Mouse (Mus musculus) intestine, embryonic 15.5 days (tissue): ENCODE results near the gene Dkc1. TPM values are rescaled to one million over a fixed set of nuclear protein-coding genes. Genes with fewer than 3 reads are reported as not detected.
A peak's percentile ranks its signal among the peaks of the same experiment; 100 is the strongest.
"Not testable (repeated sequence)": the region's sequence is repeated elsewhere in the genome, so short reads cannot be mapped to it uniquely, and the experiment has no call there.

Experiments used
- ATAC-seq: fragments of 200-750 bp; cut with Nextera tagmentation; 2 replicates; pipeline ENCODE4 v1.8.0; 2017; ENCODE audit warnings: moderate TSS enrichment, moderate library complexity
- H3K27ac ChIP-seq: fragments of 300-500 bp; sonication (generic); 2 replicates; pipeline ENCODE4 v1.5.1; 2015; ENCODE audit warnings: mild to moderate bottlenecking, inconsistent platforms
- H3K27me3 ChIP-seq: fragments of 300-500 bp; sonication (generic); replicated peaks from 2 replicates; pipeline ENCODE4 v1.6.1; 2015; ENCODE audit warnings: inconsistent platforms
- H3K36me3 ChIP-seq: fragments of 300-500 bp; sonication (generic); 2 replicates; pipeline ENCODE4 v1.6.1; 2015; ENCODE audit warnings: inconsistent platforms
- H3K4me1 ChIP-seq: fragments of 300-500 bp; sonication (generic); replicated peaks from 2 replicates; pipeline ENCODE4 v1.6.1; 2015; ENCODE audit warnings: inconsistent platforms
- H3K4me2 ChIP-seq: fragments of 300-500 bp; sonication (generic); replicated peaks from 2 replicates; pipeline ENCODE4 v1.6.1; 2015; ENCODE audit warnings: mild to moderate bottlenecking, inconsistent platforms
- H3K4me3 ChIP-seq: fragments of 300-500 bp; sonication (generic); replicated peaks from 2 replicates; pipeline ENCODE4 v1.5.1; 2015; ENCODE audit warnings: inconsistent platforms
- H3K9ac ChIP-seq: fragments of 300-500 bp; sonication (generic); 2 replicates; pipeline ENCODE4 v1.6.1; 2015; ENCODE audit warnings: inconsistent platforms
- H3K9me3 ChIP-seq: fragments of 300-500 bp; sonication (generic); 2 replicates; pipeline ENCODE4 v1.6.1; 2016; ENCODE audit warnings: inconsistent platforms
- WGBS: fragments of 180-500 bp; shearing (Covaris S2); methylation state at CpG from one replicate; pipeline ENCODE4 v1.1.7; 2015; 5-methylcytosine and 5-hydroxymethylcytosine counted together
- polyA plus RNA-seq: library from polyadenylated mRNA; unstranded; fragments of >200 nt; fragmentation: Nextera tagmentation; extraction: Ambion mirVana; gene quantifications from 2 replicates; pipeline ENCODE4 v1.2.1, GENCODE M21; 2015

Gene Dkc1
- polyA plus RNA-seq, 1 experiment from 2014 or later = 134 TPM

GRCm38 (mm10) chrX:75115550-75115949, 19.9 kb downstream of the Dkc1 start:
- Histone ChIP-seq H3K4me3 (no peak overlapping the region), H3K36me3 (no peaks in the 10 kb centered on the region), H3K4me1 (no peaks in the 10 kb centered on the region), H3K9ac (no peak overlapping the region), H3K27me3 (no peaks in the 10 kb centered on the region), H3K27ac (no peak overlapping the region), H3K4me2 (no peak overlapping the region), H3K9me3 (no peaks in the 10 kb centered on the region)
- ATAC-seq = no peak

GRCm38 (mm10) chrX:75125606-75126005, 30.0 kb downstream of the Dkc1 start:
- Histone ChIP-seq H3K9me3 (no peaks in the 10 kb centered on the region), H3K9ac (no peak overlapping the region), H3K4me3 (no peak overlapping the region), H3K4me1 (no peaks in the 10 kb centered on the region), H3K27ac (no peak overlapping the region), H3K27me3 (no peaks in the 10 kb centered on the region), H3K36me3 (no peaks in the 10 kb centered on the region), H3K4me2 (no peak overlapping the region)
- 65% methylated on average over 3 of the region's 3 CpGs for WGBS
- ATAC-seq = peak; percentile 21; the same call in 1 of the 2 replicates

GRCm38 (mm10) chrX:75126893-75127292, 31.2 kb downstream of the Dkc1 start:
- Histone ChIP-seq H3K4me2 (no peak overlapping the region), H3K9ac (no peak overlapping the region), H3K4me3 (no peak overlapping the region), H3K9me3 (no peaks in the 10 kb centered on the region), H3K27ac (no peak overlapping the region), H3K27me3 (no peaks in the 10 kb centered on the region), H3K4me1 (no peaks in the 10 kb centered on the region), H3K36me3 (no peaks in the 10 kb centered on the region)
- ATAC-seq = no peak

GRCm38 (mm10) chrX:75128333-75128980, 32.8 kb downstream of the Dkc1 start:
- no peak overlapping the region for H3K4me3 ChIP-seq
- no peaks in the 10 kb centered on the region for H3K36me3 ChIP-seq
- no peak overlapping the region for H3K9ac ChIP-seq
- peak overlapping the region; percentile 36; the same call in 1 of the 2 replicates for H3K4me2 ChIP-seq
- no peaks in the 10 kb centered on the region for H3K9me3 ChIP-seq
- no peaks in the 10 kb centered on the region for H3K27me3 ChIP-seq
- ATAC-seq = peak; percentile 35; the same call in 1 of the 2 replicates
- H3K4me1 ChIP-seq = no peaks in the 10 kb centered on the region
- no peak overlapping the region for H3K27ac ChIP-seq

GRCm38 (mm10) chrX:75129474-75129873, 33.8 kb downstream of the Dkc1 start:
- Histone ChIP-seq H3K4me3 (peak overlapping the region; percentile 7; the same call in 1 of the 2 replicates), H3K9me3 (no peaks in the 10 kb centered on the region), H3K36me3 (no peaks in the 10 kb centered on the region), H3K27ac (no peak overlapping the region), H3K27me3 (no peaks in the 10 kb centered on the region), H3K4me1 (no peaks in the 10 kb centered on the region), H3K9ac (no peak overlapping the region), H3K4me2 (peak overlapping the region; percentile 34)
- no peak for ATAC-seq
- WGBS = 57% methylated on average over 2 of the region's 2 CpGs

- no peaks in the 10 kb centered on the region for H3K9me3 ChIP-seq
- peak within 1 kb of the TSS; percentile 47 for H3K4me3 ChIP-seq
- H3K9ac ChIP-seq = peak within 1 kb of the TSS; percentile 61
- H3K4me2 ChIP-seq = peak within 1 kb of the TSS; percentile 49
- no peaks in the 10 kb centered on the region for H3K27me3 ChIP-seq
- H3K27ac ChIP-seq = peak within 1 kb of the TSS; percentile 67
- no peaks in the 10 kb centered on the region for H3K4me1 ChIP-seq
- 14% methylated on average over 36 of the region's 36 CpGs for WGBS
- peak; percentile 98 for ATAC-seq
- H3K36me3 ChIP-seq = no peaks in the 10 kb centered on the region
Observed at GRCm38 (mm10) chrX:75130467-75131160, 35.0 kb downstream of the Dkc1 start, which contains the start of gene Mpp1. TSS of gene Mpp1 (minus strand) at chrX:75131016.

GRCm38 (mm10) chrX:75136938-75137337, 41.3 kb downstream of the Dkc1 start:
- no peaks in the 10 kb centered on the region for H3K36me3 ChIP-seq
- H3K27me3 ChIP-seq = no peaks in the 10 kb centered on the region
- no peak overlapping the region for H3K27ac ChIP-seq
- no peaks in the 10 kb centered on the region for H3K9me3 ChIP-seq
- H3K4me1 ChIP-seq = no peaks in the 10 kb centered on the region
- no peak overlapping the region for H3K4me3 ChIP-seq
- no peak overlapping the region for H3K4me2 ChIP-seq
- peak; percentile 85 for ATAC-seq
- no peak overlapping the region for H3K9ac ChIP-seq

GRCm38 (mm10) chrX:75137729-75138128, 42.1 kb downstream of the Dkc1 start:
- ATAC-seq = no peak
- H3K4me1 ChIP-seq = no peaks in the 10 kb centered on the region

GRCm38 (mm10) chrX:75138182-75138581, 42.5 kb downstream of the Dkc1 start:
- Histone ChIP-seq H3K4me3 (no peak overlapping the region), H3K4me2 (no peak overlapping the region), H3K9me3 (no peaks in the 10 kb centered on the region), H3K27ac (no peak overlapping the region), H3K9ac (no peak overlapping the region), H3K4me1 (no peaks in the 10 kb centered on the region), H3K27me3 (no peaks in the 10 kb centered on the region), H3K36me3 (no peaks in the 10 kb centered on the region)
- 89% methylated on average over 2 of the region's 2 CpGs for WGBS
- no peak for ATAC-seq

More at GRCm38 (mm10) chrX:75137729-75138128, 42.1 kb downstream of the Dkc1 start:
- Histone ChIP-seq H3K27me3 (no peaks in the 10 kb centered on the region), H3K4me2 (no peak overlapping the region), H3K36me3 (no peaks in the 10 kb centered on the region), H3K4me3 (no peak overlapping the region), H3K9ac (no peak overlapping the region), H3K9me3 (no peaks in the 10 kb centered on the region), H3K27ac (no peak overlapping the region)
- 70% methylated on average over 2 of the region's 2 CpGs for WGBS

GRCm38 (mm10) chrX:75143124-75143555, 47.5 kb downstream of the Dkc1 start:
- peak overlapping the region; percentile 19 for H3K4me3 ChIP-seq
- H3K36me3 ChIP-seq, H3K27me3 ChIP-seq, H3K4me1 ChIP-seq, H3K9me3 ChIP-seq, H3K27ac ChIP-seq, H3K9ac ChIP-seq: not testable (repeated sequence)
- 41% methylated on average over 22 of the region's 42 CpGs for WGBS
- ATAC-seq = peak; percentile 65
- H3K4me2 ChIP-seq = peak overlapping the region; percentile 57

GRCm38 (mm10) chrX:75148414-75148813, 52.8 kb downstream of the Dkc1 start:
- Histone ChIP-seq H3K27ac (no peak overlapping the region), H3K27me3 (no peaks in the 10 kb centered on the region), H3K4me2 (no peak overlapping the region), H3K9ac (no peak overlapping the region), H3K9me3 (no peaks in the 10 kb centered on the region), H3K4me1 (no peaks in the 10 kb centered on the region), H3K36me3 (no peaks in the 10 kb centered on the region), H3K4me3 (no peak overlapping the region)
- no peak for ATAC-seq
- WGBS = 58% methylated on average over 4 of the region's 4 CpGs

GRCm38 (mm10) chrX:75150304-75150703, 54.6 kb downstream of the Dkc1 start:
- no peak for ATAC-seq
- WGBS = 84% methylated on average over 2 of the region's 2 CpGs
- no peaks in the 10 kb centered on the region for H3K36me3 ChIP-seq
- no peak overlapping the region for H3K27ac ChIP-seq
- H3K9me3 ChIP-seq = no peaks in the 10 kb centered on the region
- no peaks in the 10 kb centered on the region for H3K4me1 ChIP-seq
- H3K9ac ChIP-seq = no peak overlapping the region
- H3K4me2 ChIP-seq = no peak overlapping the region
- H3K4me3 ChIP-seq = no peak overlapping the region
- H3K27me3 ChIP-seq = no peaks in the 10 kb centered on the region

- H3K27ac ChIP-seq = 0 out of 2 replicates have a peak overlapping the region, but pooled peaks have one; percentile 17
- no peaks in the 10 kb centered on the region for H3K36me3 ChIP-seq
- no peaks in the 10 kb centered on the region for H3K4me1 ChIP-seq
- no peak overlapping the region for H3K4me3 ChIP-seq
- ATAC-seq = peak; percentile 66
- no peaks in the 10 kb centered on the region for H3K9me3 ChIP-seq
- no peak overlapping the region for H3K4me2 ChIP-seq
- no peak overlapping the region for H3K9ac ChIP-seq
- H3K27me3 ChIP-seq = no peaks in the 10 kb centered on the region
- WGBS = 47% methylated on average over 1 of the region's 1 CpGs
Observed at GRCm38 (mm10) chrX:75152249-75152648, 56.6 kb downstream of the Dkc1 start.
